Mouse (Mus musculus) kidney, adult 18-20 months (tissue): Measurements from ENCODE around the gene Lrguk.

ENCODE experiments used
- DNase-seq: peaks from one replicate; pipeline ENCODE4 v3.0.0; 2021

The Lrguk gene

DNA sequence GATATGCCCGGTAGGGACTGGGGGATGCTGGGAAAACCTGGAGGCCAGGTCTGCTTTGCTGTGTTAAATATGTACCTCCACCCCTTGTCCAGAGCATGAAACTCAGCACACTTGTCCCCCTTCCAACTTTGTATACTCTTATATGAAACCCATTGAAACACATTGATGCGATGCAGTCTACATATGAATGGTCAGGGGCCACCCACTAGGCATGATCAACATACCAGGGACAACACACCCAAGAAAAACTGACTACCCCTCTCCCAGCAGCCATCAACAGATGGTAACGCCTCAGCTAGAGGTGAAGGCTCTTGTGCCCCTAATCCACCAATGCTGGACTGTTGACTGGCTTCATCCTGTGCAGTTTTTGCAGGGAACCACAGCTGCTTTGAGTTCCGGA lies 150.7 kb downstream of the Lrguk start:
- no peak for DNase-seq

DNA sequence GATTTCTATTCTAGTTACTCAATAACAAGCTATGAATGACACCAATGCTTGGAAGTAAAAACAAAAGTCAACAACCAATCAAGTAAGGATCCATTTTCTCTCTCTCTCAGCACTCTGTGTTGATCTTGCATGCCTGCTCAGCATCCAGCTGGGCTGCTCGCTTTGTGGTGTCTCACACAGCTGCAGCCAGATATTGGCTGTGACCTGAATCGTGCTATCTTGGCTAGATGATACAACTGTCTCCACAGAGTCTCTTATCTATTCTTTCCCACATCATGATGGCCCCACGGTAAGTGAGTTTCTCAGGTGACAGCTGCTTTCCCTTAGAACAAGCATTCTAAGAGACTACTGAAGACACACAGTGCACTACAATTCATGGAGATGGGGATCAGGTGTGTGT lies 152.7 kb downstream of the Lrguk start:
- DNase-seq = no peak

DNA sequence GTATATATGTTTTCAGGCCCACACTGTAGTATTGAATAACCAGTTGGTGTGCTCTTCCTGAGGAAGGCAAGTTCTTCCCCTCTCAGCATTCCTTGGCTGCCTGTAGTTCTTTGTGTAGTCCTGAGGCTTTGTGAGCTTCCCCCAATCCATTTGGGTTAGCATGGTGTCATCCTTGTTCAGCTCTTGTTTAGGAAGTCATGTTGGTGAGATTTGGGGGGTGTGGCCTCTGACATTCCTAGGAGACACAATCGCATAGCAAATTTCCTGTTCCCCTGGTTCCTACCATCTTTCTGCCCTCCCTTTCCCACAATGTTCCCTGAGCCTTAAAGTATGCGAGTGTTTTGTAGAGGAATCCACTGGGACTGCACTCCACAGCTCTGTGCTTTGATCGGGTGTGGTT lies 154.1 kb downstream of the Lrguk start:
- DNase-seq = no peak
